Comparison of ENCODE assay signal across 10 mouse cellular contexts in genomic region chr10:108088883-108089282, GRCm38 (mm10).
DNase-seq lines count a peak whose midpoint lies in the region; ATAC-seq lines count a peak whose summit lies in the region.
"Had no signal": no experiment of that assay in that cellular context is flagged by ENCODE, and none has a peak within 500 bp of the region (broad histone marks: within the 10 kb centered on the region; RNA-seq: fewer than 3 reads in every experiment).

No protein-coding gene starts in this region.

- H3K27me3 ChIP-seq in forebrain, embryonic 14.5 days (replicated peaks; ENCODE audit: control insufficient read depth, insufficient read depth, low read length), result no peaks in the 10 kb centered on the region
- no peaks in the 10 kb centered on the region for H3K27me3 ChIP-seq in forebrain, embryonic 12.5 days
- H3K27me3 ChIP-seq in midbrain, embryonic 15.5 days (replicated peaks), result no peaks in the 10 kb centered on the region
- H3K27me3 ChIP-seq in midbrain, embryonic 11.5 days (ENCODE audit: control insufficient read depth, insufficient read depth, low read length), result no peaks in the 10 kb centered on the region
- H3K27me3 ChIP-seq in stomach, embryonic 16.5 days (ENCODE audit: control insufficient read depth, insufficient read depth, low read length), result no peaks in the 10 kb centered on the region

- H3K9me3 ChIP-seq in forebrain, embryonic 14.5 days (replicated peaks; ENCODE audit: control insufficient read depth, low read length), result no peaks in the 10 kb centered on the region
- no peaks in the 10 kb centered on the region for H3K9me3 ChIP-seq in forebrain, embryonic 12.5 days
- H3K9me3 ChIP-seq in midbrain, embryonic 15.5 days, result no peaks in the 10 kb centered on the region
- H3K9me3 ChIP-seq in midbrain, embryonic 11.5 days (ENCODE audit: control insufficient read depth, low read length), result no peaks in the 10 kb centered on the region
- no peaks in the 10 kb centered on the region for H3K9me3 ChIP-seq in stomach, embryonic 16.5 days (replicated peaks; ENCODE audit: control insufficient read depth, low read length)

- H3K36me3 ChIP-seq in forebrain, embryonic 14.5 days (ENCODE audit: control insufficient read depth, insufficient read depth, low read length), result no peaks in the 10 kb centered on the region
- no peaks in the 10 kb centered on the region for H3K36me3 ChIP-seq in forebrain, embryonic 12.5 days (replicated peaks)
- H3K36me3 ChIP-seq in midbrain, embryonic 15.5 days (replicated peaks), result no peaks in the 10 kb centered on the region
- no peaks in the 10 kb centered on the region for H3K36me3 ChIP-seq in midbrain, embryonic 11.5 days (ENCODE audit: control insufficient read depth, insufficient read depth, low read length)
- no peaks in the 10 kb centered on the region for H3K36me3 ChIP-seq in stomach, embryonic 16.5 days (ENCODE audit: control insufficient read depth, insufficient read depth, low read length)

- ATAC-seq in forebrain, embryonic 14.5 days, result peak; percentile 44; the same call in 1 of the 2 replicates
- no peak for ATAC-seq in forebrain, embryonic 12.5 days (ENCODE audit: low FRiP score)
- no peak for ATAC-seq in midbrain, embryonic 15.5 days (replicated peaks)
- no peak for ATAC-seq in midbrain, embryonic 11.5 days (ENCODE audit: low FRiP score)
- peak; percentile 79; the same call in 1 of the 2 replicates for ATAC-seq in stomach, embryonic 16.5 days (ENCODE audit: insufficient read depth, low FRiP score)

- no peak overlapping the region for H3K4me3 ChIP-seq in forebrain, embryonic 14.5 days (ENCODE audit: low read depth, low read length)
- H3K4me3 ChIP-seq in forebrain, embryonic 12.5 days (replicated peaks), result no peak overlapping the region
- H3K4me3 ChIP-seq in midbrain, embryonic 15.5 days, result no peak overlapping the region
- H3K4me3 ChIP-seq in midbrain, embryonic 11.5 days (ENCODE audit: low read depth, low read length), result no peak overlapping the region
- no peak overlapping the region for H3K4me3 ChIP-seq in stomach, embryonic 16.5 days (replicated peaks; ENCODE audit: low read length)
- H3K4me3 ChIP-seq: myocyte had no signal

- WGBS in forebrain, embryonic 14.5 days, result 73% methylated on average over 8 of the region's 8 CpGs
- 79% methylated on average over 8 of the region's 8 CpGs for WGBS in forebrain, embryonic 12.5 days
- WGBS in midbrain, embryonic 15.5 days, result 66% methylated on average over 8 of the region's 8 CpGs
- 83% methylated on average over 8 of the region's 8 CpGs for WGBS in midbrain, embryonic 11.5 days
- WGBS in stomach, embryonic 16.5 days, result 42% methylated on average over 8 of the region's 8 CpGs

- DNase-seq in forebrain, embryonic 14.5 days (ENCODE audit: low spot score), result no peak
- DNase-seq in midbrain, embryonic 11.5 days (ENCODE audit: low spot score, missing footprints), result no peak
- peak; percentile 33 to 47 for DNase-seq in left cerebral cortex, postnatal 36 days (ENCODE audit: low spot score in 2 of 2)
- DNase-seq in natural killer cell, adult 2 months (ENCODE audit: low spot score in 2 of 2), result no peak
- no peak for DNase-seq in cerebellum, adult 11-12 months
- DNase-seq: adrenal gland, adult 8-10 months had no signal

- intact Hi-C loops in left cerebral cortex, postnatal 36 days (cut with DNase I), result loop anchor here (5.0 kb wide), 1 partner anchor 73 kb away; the partner anchor contains the start of gene Ppp1r12a

- peaks cover 4% of the 10 kb centered on the region; the same call in 1 of the 2 replicates for H3K4me1 ChIP-seq in forebrain, embryonic 14.5 days (ENCODE audit: control insufficient read depth, insufficient read depth, low read length)
- H3K4me1 ChIP-seq in forebrain, embryonic 12.5 days, result peaks cover 12% of the 10 kb centered on the region
- H3K4me1 ChIP-seq in midbrain, embryonic 15.5 days, result no peaks in the 10 kb centered on the region
- no peaks in the 10 kb centered on the region for H3K4me1 ChIP-seq in midbrain, embryonic 11.5 days (ENCODE audit: control insufficient read depth, insufficient read depth, low read length)
- peaks cover 10% of the 10 kb centered on the region; the same call in 1 of the 2 replicates for H3K4me1 ChIP-seq in stomach, embryonic 16.5 days (ENCODE audit: control insufficient read depth, insufficient read depth, low read length)

- H3K27ac ChIP-seq in forebrain, embryonic 14.5 days (ENCODE audit: low read depth, low read length), result no peak overlapping the region; the same call in 1 of the 2 replicates
- no peak overlapping the region for H3K27ac ChIP-seq in forebrain, embryonic 12.5 days
- peak overlapping the region; percentile 9; the same call in 1 of the 2 replicates for H3K27ac ChIP-seq in midbrain, embryonic 15.5 days
- H3K27ac ChIP-seq in midbrain, embryonic 11.5 days (ENCODE audit: low read depth, low read length), result no peak overlapping the region
- H3K27ac ChIP-seq in stomach, embryonic 16.5 days (ENCODE audit: low read length), result peak overlapping the region; percentile 64

- H3K9ac ChIP-seq in forebrain, embryonic 14.5 days (ENCODE audit: low read length), result no peak overlapping the region
- H3K9ac ChIP-seq in forebrain, embryonic 12.5 days, result no peak overlapping the region
- no peak overlapping the region for H3K9ac ChIP-seq in midbrain, embryonic 15.5 days
- no peak overlapping the region for H3K9ac ChIP-seq in midbrain, embryonic 11.5 days (ENCODE audit: low read length)
- no peak overlapping the region for H3K9ac ChIP-seq in stomach, embryonic 16.5 days (ENCODE audit: low read length)

- no peak overlapping the region for H3K4me2 ChIP-seq in forebrain, embryonic 14.5 days (ENCODE audit: low read length)
- H3K4me2 ChIP-seq in forebrain, embryonic 12.5 days, result no peak overlapping the region
- H3K4me2 ChIP-seq in midbrain, embryonic 15.5 days, result no peak overlapping the region
- H3K4me2 ChIP-seq in midbrain, embryonic 11.5 days, result no peak overlapping the region
- H3K4me2 ChIP-seq in stomach, embryonic 16.5 days (ENCODE audit: low read depth, low read length), result peak overlapping the region; percentile 37

Comparison
In these comparisons a context has a peak if more than half of its experiments do, and no peak if none do; other contexts are left out.
1. ATAC-seq: peak in forebrain, embryonic 14.5 days (single experiment) and stomach, embryonic 16.5 days (single experiment); none in forebrain, embryonic 12.5 days (single experiment), midbrain, embryonic 15.5 days (single experiment) and midbrain, embryonic 11.5 days (single experiment).
2. H3K27ac ChIP-seq: peak in midbrain, embryonic 15.5 days (single experiment) and stomach, embryonic 16.5 days (single experiment); none in forebrain, embryonic 14.5 days (single experiment), forebrain, embryonic 12.5 days (single experiment) and midbrain, embryonic 11.5 days (single experiment).
3. DNase-seq: peak in left cerebral cortex, postnatal 36 days (2 of 2); none in forebrain, embryonic 14.5 days (single experiment), midbrain, embryonic 11.5 days (single experiment), natural killer cell, adult 2 months (0 of 2) and cerebellum, adult 11-12 months (single experiment).